Comparison of ENCODE assay signal across 11 mouse cellular contexts in the genomic region with DNA sequence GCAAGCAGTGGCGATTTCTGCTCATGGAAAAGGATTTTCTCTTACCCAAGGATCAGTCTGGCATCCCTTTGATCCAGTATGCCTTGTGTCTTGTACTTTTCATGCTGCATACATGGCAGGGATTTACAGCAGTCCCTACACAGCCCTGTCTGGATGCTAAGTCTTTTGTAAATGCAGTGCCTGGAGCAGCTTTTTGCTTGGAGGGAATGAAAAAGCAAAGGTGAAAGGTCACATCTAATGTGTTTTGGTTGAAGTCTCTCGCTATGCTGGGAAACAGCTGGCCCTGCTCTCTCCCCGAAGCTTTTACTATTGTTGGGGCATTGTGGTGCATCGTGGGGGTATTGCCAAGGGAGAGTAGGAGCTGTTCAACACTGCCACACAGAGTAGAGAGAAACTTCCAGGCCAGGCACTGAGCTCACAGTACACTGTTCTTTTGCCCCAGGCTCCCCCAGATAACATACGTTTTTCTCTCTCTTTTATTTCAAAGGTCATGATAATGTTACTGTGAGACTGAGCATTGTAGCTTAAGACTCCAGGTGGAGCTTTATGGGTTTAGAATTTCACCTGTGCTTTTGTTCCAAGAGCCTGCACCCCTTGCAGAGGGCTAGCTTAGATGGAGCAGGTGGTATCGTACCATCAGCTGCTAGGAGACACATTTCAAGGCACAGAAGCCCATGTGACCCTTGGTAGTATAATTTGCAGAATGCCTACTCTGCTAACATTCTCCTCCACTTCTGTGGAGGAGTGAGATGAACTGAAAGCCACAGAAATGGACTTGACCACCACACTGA.
DNase-seq lines count a peak whose midpoint lies in the region; ATAC-seq and TF ChIP-seq lines count a peak whose summit lies in the region.
"Had no signal": no experiment of that assay in that cellular context is flagged by ENCODE, and none has a peak within 500 bp of the region (broad histone marks: within the 10 kb centered on the region; RNA-seq: fewer than 3 reads in every experiment).

No protein-coding gene starts in this region.

- peak overlapping the region; percentile 25; the same call in 1 of the 2 replicates for H3K27ac ChIP-seq in forebrain, embryonic 12.5 days
- no peak overlapping the region for H3K27ac ChIP-seq in forebrain, postnatal 0 days (ENCODE audit: low read depth, low read length)
- peak overlapping the region; percentile 54; the same call in 1 of the 2 replicates for H3K27ac ChIP-seq in kidney, embryonic 16.5 days (ENCODE audit: low read length)
- peak overlapping the region; percentile 1; the same call in 1 of the 2 replicates for H3K27ac ChIP-seq in midbrain, embryonic 15.5 days

- H3K27me3 ChIP-seq in forebrain, embryonic 12.5 days: 0 out of 2 replicates have a peak, but pooled peaks cover 5% of the 10 kb centered on the region
- H3K27me3 ChIP-seq in forebrain, postnatal 0 days (ENCODE audit: insufficient read depth, low read length): no peaks in the 10 kb centered on the region
- H3K27me3 ChIP-seq in kidney, embryonic 16.5 days (ENCODE audit: insufficient read depth, low read length): no peaks in the 10 kb centered on the region
- no peaks in the 10 kb centered on the region for H3K27me3 ChIP-seq in midbrain, embryonic 15.5 days (replicated peaks)
- H3K27me3 ChIP-seq: heart, embryonic 12.5 days had no signal

- no peak overlapping the region for H3K9ac ChIP-seq in forebrain, embryonic 12.5 days
- H3K9ac ChIP-seq in forebrain, postnatal 0 days: no peak overlapping the region
- no peak overlapping the region for H3K9ac ChIP-seq in kidney, embryonic 16.5 days (replicated peaks; ENCODE audit: low read length)
- H3K9ac ChIP-seq in midbrain, embryonic 15.5 days: no peak overlapping the region
- H3K9ac ChIP-seq: heart, embryonic 12.5 days had no signal

- no peak overlapping the region for H3K4me3 ChIP-seq in forebrain, embryonic 12.5 days (replicated peaks)
- no peak overlapping the region for H3K4me3 ChIP-seq in forebrain, postnatal 0 days (ENCODE audit: low read depth, low read length)
- H3K4me3 ChIP-seq in kidney, embryonic 16.5 days (ENCODE audit: low read length): no peak overlapping the region
- no peak overlapping the region for H3K4me3 ChIP-seq in midbrain, embryonic 15.5 days
- H3K4me3 ChIP-seq: heart, embryonic 12.5 days had no signal

- no peaks in the 10 kb centered on the region for H3K36me3 ChIP-seq in forebrain, embryonic 12.5 days (replicated peaks)
- H3K36me3 ChIP-seq in forebrain, postnatal 0 days (ENCODE audit: insufficient read depth): no peaks in the 10 kb centered on the region
- no peaks in the 10 kb centered on the region for H3K36me3 ChIP-seq in kidney, embryonic 16.5 days (ENCODE audit: insufficient read depth, low read length)
- no peaks in the 10 kb centered on the region for H3K36me3 ChIP-seq in midbrain, embryonic 15.5 days (replicated peaks)
- H3K36me3 ChIP-seq: heart, embryonic 12.5 days had no signal

- WGBS in forebrain, embryonic 12.5 days: 19% methylated on average over 6 of the region's 6 CpGs
- WGBS in forebrain, postnatal 0 days: 29% methylated on average over 6 of the region's 6 CpGs
- 18% methylated on average over 6 of the region's 6 CpGs for WGBS in kidney, embryonic 16.5 days
- WGBS in midbrain, embryonic 15.5 days: 22% methylated on average over 6 of the region's 6 CpGs

- no peaks in the 10 kb centered on the region for H3K9me3 ChIP-seq in forebrain, embryonic 12.5 days
- no peaks in the 10 kb centered on the region for H3K9me3 ChIP-seq in forebrain, postnatal 0 days (ENCODE audit: low read length)
- H3K9me3 ChIP-seq in kidney, embryonic 16.5 days (ENCODE audit: low read length): no peaks in the 10 kb centered on the region
- no peaks in the 10 kb centered on the region for H3K9me3 ChIP-seq in midbrain, embryonic 15.5 days
- H3K9me3 ChIP-seq: heart, embryonic 12.5 days had no signal

- peak; percentile 64 for ATAC-seq in forebrain, embryonic 12.5 days (ENCODE audit: low FRiP score)
- no peak for ATAC-seq in forebrain, postnatal 0 days
- ATAC-seq in kidney, embryonic 16.5 days (ENCODE audit: low FRiP score, low TSS enrichment): peak; percentile 50; the same call in 1 of the 2 replicates
- peak; percentile 65 for ATAC-seq in midbrain, embryonic 15.5 days (replicated peaks)
- ATAC-seq in megakaryocyte progenitor cell, adult 5-6 weeks (replicated peaks; ENCODE audit: poor library complexity): no peak
- ATAC-seq in megakaryocyte, adult 5-6 weeks (ENCODE audit: poor library complexity, severe bottlenecking): no peak

- H3K4me1 ChIP-seq in forebrain, embryonic 12.5 days: peaks cover 48% of the 10 kb centered on the region
- no peaks in the 10 kb centered on the region for H3K4me1 ChIP-seq in forebrain, postnatal 0 days (ENCODE audit: insufficient read depth)
- peaks cover 42% of the 10 kb centered on the region for H3K4me1 ChIP-seq in kidney, embryonic 16.5 days (ENCODE audit: insufficient read depth, low read length)
- peaks cover 22% of the 10 kb centered on the region for H3K4me1 ChIP-seq in midbrain, embryonic 15.5 days

- no peak for DNase-seq in forebrain, postnatal 0 days
- peak; percentile 38 for DNase-seq in embryo, embryonic 11.5 days (ENCODE audit: low read depth, low spot score)
- no peak for DNase-seq in heart, postnatal 25 days (ENCODE audit: low spot score)
- DNase-seq: adrenal gland, postnatal 25 days; cerebellum, postnatal 14 days had no signal

- no peak for TF ChIP-seq CTCF in forebrain, postnatal 0 days (IDR thresholded peaks at IDR 0.05; ENCODE audit: low read depth)

- intact Hi-C loops in heart, postnatal 25 days (cut with DNase I): no loop called here

- H3K4me2 ChIP-seq in forebrain, embryonic 12.5 days: no peak overlapping the region
- no peak overlapping the region for H3K4me2 ChIP-seq in forebrain, postnatal 0 days (ENCODE audit: low read depth)
- H3K4me2 ChIP-seq in kidney, embryonic 16.5 days (replicated peaks; ENCODE audit: low read depth, low read length): no peak overlapping the region
- H3K4me2 ChIP-seq in midbrain, embryonic 15.5 days: no peak overlapping the region
- H3K4me2 ChIP-seq: heart, embryonic 12.5 days had no signal

Comparison
In these comparisons a context has a peak if more than half of its experiments do, and no peak if none do; other contexts are left out.
1. ATAC-seq: peak in forebrain, embryonic 12.5 days (single experiment), kidney, embryonic 16.5 days (single experiment) and midbrain, embryonic 15.5 days (single experiment); none in forebrain, postnatal 0 days (single experiment), megakaryocyte progenitor cell, adult 5-6 weeks (single experiment) and megakaryocyte, adult 5-6 weeks (single experiment).